Mouse (Mus musculus): ENCODE measurements at regions not wholly inside any gene's neighbourhood (a gene's known extent, or its start where the extent isn't known, plus 50 kb on each side); places are given as distances from the start of the nearest gene placed in this dataset.
"Not testable (repeated sequence)": the region's sequence is repeated elsewhere in the genome, so short reads cannot be mapped to it uniquely, and the experiment has no call there.

DNA sequence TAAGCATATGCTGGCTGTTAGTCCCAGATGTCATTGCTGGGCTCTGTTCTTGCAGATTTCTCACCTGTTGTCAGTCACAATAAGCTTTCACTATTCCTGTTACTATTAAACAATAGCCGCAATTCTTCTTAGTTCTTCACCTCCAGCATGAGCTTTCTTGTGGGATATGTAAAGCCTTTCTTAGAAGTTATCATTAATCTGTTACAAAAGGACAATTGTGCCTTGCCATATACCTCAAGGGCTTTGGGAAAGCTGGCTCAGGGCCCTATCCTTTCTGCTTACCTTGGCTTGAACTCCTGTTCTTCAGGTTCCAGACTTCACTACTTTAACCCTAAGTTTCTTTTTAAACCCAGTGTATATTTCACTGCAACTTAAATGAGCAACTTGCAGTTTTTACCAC lies 301.3 kb downstream of the Eepd1 start:
- no peaks in the 10 kb centered on the region for H3K9me3 ChIP-seq (replicated peaks; ENCODE audit: control insufficient read depth, low read length, poor library complexity, severe bottlenecking)
- 94% methylated on average over 1 of the region's 1 CpGs for WGBS

GRCm38 (mm10) chr9:25795142-25795910 lies 314.0 kb downstream of the Eepd1 start:
- ATAC-seq, result no peak

More for the DNA sequence above, 301.3 kb downstream of the Eepd1 start:
- Histone ChIP-seq H3K27me3 (ENCODE audit: control insufficient read depth, insufficient read depth, low read depth, low read length) (no peaks in the 10 kb centered on the region), H3K9ac (ENCODE audit: low read depth, low read length) (no peak overlapping the region), H3K4me3 (ENCODE audit: low read depth, low read length) (no peak overlapping the region), H3K4me2 (ENCODE audit: low read length) (no peak overlapping the region), H3K36me3 (ENCODE audit: control insufficient read depth, insufficient read depth, low read length) (no peaks in the 10 kb centered on the region), H3K4me1 (ENCODE audit: control insufficient read depth, insufficient read depth, low read length) (no peaks in the 10 kb centered on the region), H3K27ac (ENCODE audit: low read length) (no peak overlapping the region)
- no peak for ATAC-seq

GRCm38 (mm10) chr9:25809562-25809961 lies 328.2 kb downstream of the Eepd1 start:
- Histone ChIP-seq H3K9me3 (replicated peaks; ENCODE audit: control insufficient read depth, low read length, poor library complexity, severe bottlenecking) (no peaks in the 10 kb centered on the region), H3K9ac (ENCODE audit: low read depth, low read length) (no peak overlapping the region), H3K4me3 (ENCODE audit: low read depth, low read length) (no peak overlapping the region), H3K27me3 (ENCODE audit: control insufficient read depth, insufficient read depth, low read depth, low read length) (no peaks in the 10 kb centered on the region), H3K27ac (ENCODE audit: low read length) (no peak overlapping the region), H3K4me1 (ENCODE audit: control insufficient read depth, insufficient read depth, low read length) (no peaks in the 10 kb centered on the region), H3K36me3 (ENCODE audit: control insufficient read depth, insufficient read depth, low read length) (no peaks in the 10 kb centered on the region), H3K4me2 (ENCODE audit: low read length) (no peak overlapping the region)
- ATAC-seq, result no peak

More at GRCm38 (mm10) chr9:25795142-25795910, 314.0 kb downstream of the Eepd1 start:
- H3K4me1 ChIP-seq (ENCODE audit: control insufficient read depth, insufficient read depth, low read length), result no peaks in the 10 kb centered on the region
- 80% methylated on average over 8 of the region's 8 CpGs for WGBS
- no peaks in the 10 kb centered on the region for H3K36me3 ChIP-seq (ENCODE audit: control insufficient read depth, insufficient read depth, low read length)
- H3K4me3 ChIP-seq (ENCODE audit: low read depth, low read length), result no peak overlapping the region
- no peaks in the 10 kb centered on the region for H3K9me3 ChIP-seq (replicated peaks; ENCODE audit: control insufficient read depth, low read length, poor library complexity, severe bottlenecking)
- no peak overlapping the region for H3K9ac ChIP-seq (ENCODE audit: low read depth, low read length)
- H3K27ac ChIP-seq (ENCODE audit: low read length), result no peak overlapping the region
- no peaks in the 10 kb centered on the region for H3K27me3 ChIP-seq (ENCODE audit: control insufficient read depth, insufficient read depth, low read depth, low read length)
- no peak overlapping the region for H3K4me2 ChIP-seq (ENCODE audit: low read length)

DNA sequence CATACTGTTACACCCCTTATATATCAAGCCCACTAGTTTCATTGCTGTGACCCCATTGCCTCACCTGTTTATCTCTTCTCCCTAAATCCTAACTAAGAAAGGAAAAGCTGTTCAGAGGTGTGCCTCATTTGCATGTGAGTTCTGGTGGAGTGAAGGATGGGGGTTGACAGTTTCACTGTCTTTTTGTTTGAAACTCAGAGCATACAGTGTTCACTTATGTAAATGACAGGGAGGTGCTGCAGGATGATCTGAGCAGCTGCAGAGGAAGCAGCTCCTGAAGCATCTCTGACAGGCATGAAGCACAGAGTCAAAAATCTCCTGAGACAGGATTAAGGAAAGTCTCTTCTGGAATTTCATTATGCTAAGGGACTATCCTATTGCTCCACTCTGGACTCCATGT lies 351.9 kb downstream of the Eepd1 start:
- Histone ChIP-seq H3K36me3 (ENCODE audit: control insufficient read depth, insufficient read depth, low read length) (no peaks in the 10 kb centered on the region), H3K27me3 (ENCODE audit: control insufficient read depth, insufficient read depth, low read depth, low read length) (no peaks in the 10 kb centered on the region), H3K9ac (ENCODE audit: low read depth, low read length) (no peak overlapping the region), H3K4me3 (ENCODE audit: low read depth, low read length) (no peak overlapping the region), H3K27ac (ENCODE audit: low read length) (no peak overlapping the region), H3K4me1 (ENCODE audit: control insufficient read depth, insufficient read depth, low read length) (no peaks in the 10 kb centered on the region), H3K4me2 (ENCODE audit: low read length) (no peak overlapping the region), H3K9me3 (replicated peaks; ENCODE audit: control insufficient read depth, low read length, poor library complexity, severe bottlenecking) (no peaks in the 10 kb centered on the region)
- no peak for ATAC-seq

- H3K9me3 ChIP-seq (replicated peaks; ENCODE audit: control insufficient read depth, low read length, poor library complexity, severe bottlenecking); H3K36me3 ChIP-seq (ENCODE audit: control insufficient read depth, insufficient read depth, low read length); H3K4me1 ChIP-seq (ENCODE audit: control insufficient read depth, insufficient read depth, low read length); H3K4me2 ChIP-seq (ENCODE audit: low read length); H3K27me3 ChIP-seq (ENCODE audit: control insufficient read depth, insufficient read depth, low read depth, low read length); ATAC-seq; H3K4me3 ChIP-seq (ENCODE audit: low read depth, low read length); H3K9ac ChIP-seq (ENCODE audit: low read depth, low read length); H3K27ac ChIP-seq (ENCODE audit: low read length): not testable (repeated sequence)
- 88% methylated on average over 2 of the region's 2 CpGs for WGBS
Measured at GRCm38 (mm10) chr9:25849914-25850313, 368.6 kb downstream of the Eepd1 start.

GRCm38 (mm10) chr9:25850608-25851007 lies 369.3 kb downstream of the Eepd1 start:
- not testable (repeated sequence) for H3K4me1 ChIP-seq (ENCODE audit: control insufficient read depth, insufficient read depth, low read length); H3K4me3 ChIP-seq (ENCODE audit: low read depth, low read length); H3K27ac ChIP-seq (ENCODE audit: low read length); H3K27me3 ChIP-seq (ENCODE audit: control insufficient read depth, insufficient read depth, low read depth, low read length); H3K4me2 ChIP-seq (ENCODE audit: low read length); H3K9ac ChIP-seq (ENCODE audit: low read depth, low read length); ATAC-seq; H3K36me3 ChIP-seq (ENCODE audit: control insufficient read depth, insufficient read depth, low read length); H3K9me3 ChIP-seq (replicated peaks; ENCODE audit: control insufficient read depth, low read length, poor library complexity, severe bottlenecking)
- 57% methylated on average over 3 of the region's 3 CpGs for WGBS

- ATAC-seq, result no peak
- no peaks in the 10 kb centered on the region for H3K9me3 ChIP-seq (replicated peaks; ENCODE audit: control insufficient read depth, low read length, poor library complexity, severe bottlenecking)
- no peaks in the 10 kb centered on the region for H3K36me3 ChIP-seq (ENCODE audit: control insufficient read depth, insufficient read depth, low read length)
- H3K4me1 ChIP-seq (ENCODE audit: control insufficient read depth, insufficient read depth, low read length), result no peaks in the 10 kb centered on the region
- no peak overlapping the region for H3K9ac ChIP-seq (ENCODE audit: low read depth, low read length)
- no peaks in the 10 kb centered on the region for H3K27me3 ChIP-seq (ENCODE audit: control insufficient read depth, insufficient read depth, low read depth, low read length)
- no peak overlapping the region for H3K4me2 ChIP-seq (ENCODE audit: low read length)
- H3K27ac ChIP-seq (ENCODE audit: low read length), result no peak overlapping the region
- 56% methylated on average over 1 of the region's 1 CpGs for WGBS
- no peak overlapping the region for H3K4me3 ChIP-seq (ENCODE audit: low read depth, low read length)
Measured at GRCm38 (mm10) chr9:25854545-25854944, 373.2 kb downstream of the Eepd1 start.

- WGBS, result 88% methylated on average over 2 of the region's 2 CpGs
- no peak for ATAC-seq
- H3K27ac ChIP-seq (ENCODE audit: low read length), result no peak overlapping the region
- no peak overlapping the region for H3K9ac ChIP-seq (ENCODE audit: low read depth, low read length)
- no peaks in the 10 kb centered on the region for H3K4me1 ChIP-seq (ENCODE audit: control insufficient read depth, insufficient read depth, low read length)
- no peaks in the 10 kb centered on the region for H3K27me3 ChIP-seq (ENCODE audit: control insufficient read depth, insufficient read depth, low read depth, low read length)
- H3K4me3 ChIP-seq (ENCODE audit: low read depth, low read length), result no peak overlapping the region
- H3K9me3 ChIP-seq (replicated peaks; ENCODE audit: control insufficient read depth, low read length, poor library complexity, severe bottlenecking), result no peaks in the 10 kb centered on the region
- H3K4me2 ChIP-seq (ENCODE audit: low read length), result no peak overlapping the region
- no peaks in the 10 kb centered on the region for H3K36me3 ChIP-seq (ENCODE audit: control insufficient read depth, insufficient read depth, low read length)
Measured at GRCm38 (mm10) chr9:25870260-25870659, 388.9 kb downstream of the Eepd1 start.

DNA sequence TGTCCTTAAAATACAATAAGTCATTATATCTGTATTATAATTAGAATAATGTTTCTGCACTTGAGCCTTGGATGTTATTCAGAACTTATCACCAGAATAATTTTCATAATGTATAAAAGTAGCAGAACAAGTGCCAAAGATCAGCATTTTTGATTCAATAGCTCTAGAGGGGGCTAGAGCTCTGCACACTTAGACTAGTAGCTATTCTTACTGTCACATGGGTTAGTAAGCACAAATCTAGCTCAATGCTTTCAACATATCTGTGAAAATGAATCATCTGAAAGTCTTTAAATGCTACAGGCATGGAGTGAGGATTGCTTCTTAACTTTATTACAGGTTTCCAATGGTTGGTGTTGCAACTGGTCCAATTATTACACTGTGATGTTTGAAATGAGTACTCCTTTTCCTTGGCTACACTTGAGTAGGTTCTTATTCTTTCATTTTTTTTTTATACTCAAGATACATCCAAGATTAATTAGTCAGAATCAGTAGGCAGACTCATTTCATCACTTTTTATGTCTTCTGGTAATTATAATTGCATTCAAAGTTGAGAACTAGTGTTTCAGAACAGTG lies 415.1 kb downstream of the Eepd1 start:
- H3K36me3 ChIP-seq (ENCODE audit: control insufficient read depth, insufficient read depth, low read length), result no peaks in the 10 kb centered on the region
- no peaks in the 10 kb centered on the region for H3K9me3 ChIP-seq (replicated peaks; ENCODE audit: control insufficient read depth, low read length, poor library complexity, severe bottlenecking)
- ATAC-seq, result no peak
- H3K4me3 ChIP-seq (ENCODE audit: low read depth, low read length), result no peak overlapping the region
- no peak overlapping the region for H3K9ac ChIP-seq (ENCODE audit: low read depth, low read length)
- no peak overlapping the region for H3K27ac ChIP-seq (ENCODE audit: low read length)
- no peak overlapping the region for H3K4me2 ChIP-seq (ENCODE audit: low read length)
- no peaks in the 10 kb centered on the region for H3K4me1 ChIP-seq (ENCODE audit: control insufficient read depth, insufficient read depth, low read length)
- H3K27me3 ChIP-seq (ENCODE audit: control insufficient read depth, insufficient read depth, low read depth, low read length), result no peaks in the 10 kb centered on the region
